Mouse (Mus musculus) liver, embryonic 14.5 days (tissue): ENCODE measurements around the gene Acyp2. TPM values are rescaled to one million over a fixed set of nuclear protein-coding genes. Genes with fewer than 3 reads are reported as not detected.

ENCODE experiments used
- ATAC-seq: fragments of 200-750 bp; cut with Nextera tagmentation; 2 replicates; pipeline ENCODE4 v1.8.0; 2017; ENCODE audit warnings: moderate number of reproducible peaks, mild to moderate bottlenecking, moderate library complexity; ENCODE audit not compliant: insufficient read depth
- DNase-seq, 3 experiments: peaks; one replicate each; pipeline ENCODE4 v3.0.0-alpha.2; 2012 to 2013; ENCODE audit warnings: low read depth in 3 of 3, low spot score in 3 of 3
- H3K27ac ChIP-seq: fragments of 300-500 bp; sonication (generic); 2 replicates; pipeline ENCODE4 v1.5.1; 2014; ENCODE audit warnings: moderate library complexity, mild to moderate bottlenecking, control low read depth, inconsistent platforms
- H3K27me3 ChIP-seq: fragments of 300-500 bp; sonication (generic); 2 replicates; pipeline ENCODE4 v1.6.1; 2014; ENCODE audit warnings: mild to moderate bottlenecking, low read length, moderate library complexity; ENCODE audit not compliant: control insufficient read depth, insufficient read depth
- H3K36me3 ChIP-seq: fragments of 300-500 bp; sonication (generic); replicated peaks from 2 replicates; pipeline ENCODE4 v1.6.1; 2014; ENCODE audit warnings: low read depth; ENCODE audit not compliant: control insufficient read depth, insufficient read depth
- H3K4me1 ChIP-seq, 2 experiments: fragments of 200-500 bp in 1 of 2; fragments of 300-500 bp in 1 of 2; sonication (generic) in 1 of 2; replicated peaks; 2 replicates each; pipeline ENCODE4 v1.6.1; 2012 to 2014; ENCODE audit warnings: antibody characterized with exemption in 1 of 2, inconsistent platforms in 1 of 2, low read length in 1 of 2; ENCODE audit not compliant: control insufficient read depth in 2 of 2, insufficient read depth in 2 of 2
- H3K4me2 ChIP-seq: fragments of 300-500 bp; sonication (generic); 2 replicates; pipeline ENCODE4 v1.6.1; 2014; ENCODE audit warnings: low read depth, mild to moderate bottlenecking, control low read depth, moderate library complexity
- H3K4me3 ChIP-seq, 2 experiments: fragments of 200-500 bp in 1 of 2; fragments of 300-500 bp in 1 of 2; sonication (generic) in 1 of 2; 2 replicates each; pipeline ENCODE4 v1.5.1; 2012 to 2014; ENCODE audit warnings: low read depth in 2 of 2, low read length in 2 of 2, mild to moderate bottlenecking in 2 of 2, control low read depth in 1 of 2, inconsistent platforms in 1 of 2, moderate library complexity in 1 of 2; ENCODE audit not compliant: insufficient read depth in 1 of 2
- H3K9ac ChIP-seq: fragments of 300-500 bp; sonication (generic); replicated peaks from 2 replicates; pipeline ENCODE4 v1.6.1; 2014; ENCODE audit warnings: mild to moderate bottlenecking, control low read depth, moderate library complexity
- H3K9me3 ChIP-seq: fragments of 300-500 bp; sonication (generic); 2 replicates; pipeline ENCODE4 v1.6.1; 2016; ENCODE audit warnings: low read length, mixed read lengths; ENCODE audit not compliant: control insufficient read depth
- CTCF ChIP-seq: IDR thresholded peaks from 2 replicates; pipeline ENCODE4 v1.5.1; 2016; ENCODE audit warnings: antibody characterized with exemption, low read depth, control low read depth
- EP300 ChIP-seq: IDR thresholded peaks from 2 replicates; pipeline ENCODE4 v1.6.1; 2016; ENCODE audit warnings: antibody characterized with exemption, low read depth
- WGBS: fragments of 180-500 bp; shearing (Covaris S2); extraction: QIAGEN DNeasy Blood & Tissue Kit; methylation state at CpG from one replicate; pipeline ENCODE4 v1.1.7; 2014; ENCODE audit not compliant: insufficient replicate concordance; 5-methylcytosine and 5-hydroxymethylcytosine counted together
- polyA plus RNA-seq, 2 experiments: library from polyadenylated mRNA; depleted of rRNA in 1 of 2; stranded (reverse) in 1 of 2; unstranded in 1 of 2; fragments of >200 nt; fragmentation: Nextera tagmentation in 1 of 2; extraction: Ambion mirVana in 1 of 2; gene quantifications; 2 replicates each; pipeline versions ENCODE4 v1.2.1 to v1.2.3; 2012 to 2014

The Acyp2 gene
- polyA plus RNA-seq, 2 experiments: 2.6 to 5.4 TPM

GRCm38 (mm10) chr11:30613916-30614546 is 35.4 kb downstream of the Acyp2 start:
- 55% methylated on average over 1 of the region's 1 CpGs for WGBS
- no peak overlapping the region for H3K27ac ChIP-seq
- H3K9ac ChIP-seq: no peak overlapping the region
- peak in 2 of 3 experiments; percentile 39 to 40 for DNase-seq
- peak; percentile 70; the same call in 1 of the 2 replicates for ATAC-seq
- H3K4me1 ChIP-seq: peaks cover 0 to 15% of the 10 kb centered on the region in 2 experiments; a peak in 2 of 4 replicates
- no peak for TF ChIP-seq CTCF
- TF ChIP-seq EP300: no peak
- H3K27me3 ChIP-seq: no peaks in the 10 kb centered on the region
- no peaks in the 10 kb centered on the region for H3K9me3 ChIP-seq
- H3K4me2 ChIP-seq: no peak overlapping the region
- H3K4me3 ChIP-seq: no peak overlapping the region
- H3K36me3 ChIP-seq: no peaks in the 10 kb centered on the region

GRCm38 (mm10) chr11:30612699-30613098 is 36.7 kb downstream of the Acyp2 start:
- H3K4me2 ChIP-seq: no peak overlapping the region
- H3K4me3 ChIP-seq: no peak overlapping the region
- H3K36me3 ChIP-seq: no peaks in the 10 kb centered on the region
- TF ChIP-seq CTCF (no peak), EP300 (no peak)
- H3K9me3 ChIP-seq: no peaks in the 10 kb centered on the region
- H3K9ac ChIP-seq: no peak overlapping the region
- peaks cover 0 to 15% of the 10 kb centered on the region in 2 experiments; a peak in 2 of 4 replicates for H3K4me1 ChIP-seq
- no peak for DNase-seq
- H3K27me3 ChIP-seq: no peaks in the 10 kb centered on the region
- H3K27ac ChIP-seq: no peak overlapping the region
- ATAC-seq: no peak

GRCm38 (mm10) chr11:30609247-30609646 is 40.1 kb downstream of the Acyp2 start:
- no peaks in the 10 kb centered on the region for H3K36me3 ChIP-seq
- H3K27me3 ChIP-seq: no peaks in the 10 kb centered on the region
- TF ChIP-seq CTCF (no peak), EP300 (no peak)
- WGBS: 81% methylated on average over 1 of the region's 1 CpGs
- H3K27ac ChIP-seq: no peak overlapping the region
- no peaks in the 10 kb centered on the region for H3K9me3 ChIP-seq
- no peak overlapping the region for H3K4me2 ChIP-seq
- ATAC-seq: no peak
- H3K4me1 ChIP-seq: peaks cover 0 to 7% of the 10 kb centered on the region in 2 experiments; a peak in 2 of 4 replicates
- no peak overlapping the region for H3K9ac ChIP-seq
- no peak for DNase-seq
- no peak overlapping the region for H3K4me3 ChIP-seq

- H3K27ac ChIP-seq: no peak overlapping the region
- DNase-seq (no peak), ATAC-seq (no peak)
- no peak overlapping the region for H3K4me2 ChIP-seq
- no peaks in the 10 kb centered on the region for H3K4me1 ChIP-seq
- no peak for TF ChIP-seq EP300
- no peak for TF ChIP-seq CTCF
- WGBS: 48% methylated on average over 3 of the region's 3 CpGs
- H3K4me3 ChIP-seq: no peak overlapping the region
- H3K9ac ChIP-seq: no peak overlapping the region
- no peaks in the 10 kb centered on the region for H3K27me3 ChIP-seq
- H3K9me3 ChIP-seq: no peaks in the 10 kb centered on the region
- no peaks in the 10 kb centered on the region for H3K36me3 ChIP-seq
These were observed 41.5 kb downstream of the Acyp2 start for GRCm38 (mm10) chr11:30607587-30608518.

GRCm38 (mm10) chr11:30597259-30597658 is 52.1 kb downstream of the Acyp2 start:
- DNase-seq: no peak
- Histone ChIP-seq H3K27ac (no peak overlapping the region), H3K9ac (no peak overlapping the region), H3K27me3 (no peaks in the 10 kb centered on the region), H3K4me3 (no peak overlapping the region), H3K4me1 (no peaks in the 10 kb centered on the region), H3K36me3 (no peaks in the 10 kb centered on the region), H3K9me3 (no peaks in the 10 kb centered on the region), H3K4me2 (no peak overlapping the region)
- no peak for TF ChIP-seq EP300
- TF ChIP-seq CTCF: no peak
- 65% methylated on average over 3 of the region's 3 CpGs for WGBS
- ATAC-seq: no peak
